Mouse (Mus musculus) NIH3T3 (cell line): ENCODE data around the gene Ncor2.
"Not testable (repeated sequence)": the region's sequence is repeated elsewhere in the genome, so short reads cannot be mapped to it uniquely, and the experiment has no call there.

Experiments used
- DNase-seq: peaks from one replicate; pipeline ENCODE4 v3.0.0-alpha.2; 2012; ENCODE audit warnings: low read depth

Gene Ncor2

DNA sequence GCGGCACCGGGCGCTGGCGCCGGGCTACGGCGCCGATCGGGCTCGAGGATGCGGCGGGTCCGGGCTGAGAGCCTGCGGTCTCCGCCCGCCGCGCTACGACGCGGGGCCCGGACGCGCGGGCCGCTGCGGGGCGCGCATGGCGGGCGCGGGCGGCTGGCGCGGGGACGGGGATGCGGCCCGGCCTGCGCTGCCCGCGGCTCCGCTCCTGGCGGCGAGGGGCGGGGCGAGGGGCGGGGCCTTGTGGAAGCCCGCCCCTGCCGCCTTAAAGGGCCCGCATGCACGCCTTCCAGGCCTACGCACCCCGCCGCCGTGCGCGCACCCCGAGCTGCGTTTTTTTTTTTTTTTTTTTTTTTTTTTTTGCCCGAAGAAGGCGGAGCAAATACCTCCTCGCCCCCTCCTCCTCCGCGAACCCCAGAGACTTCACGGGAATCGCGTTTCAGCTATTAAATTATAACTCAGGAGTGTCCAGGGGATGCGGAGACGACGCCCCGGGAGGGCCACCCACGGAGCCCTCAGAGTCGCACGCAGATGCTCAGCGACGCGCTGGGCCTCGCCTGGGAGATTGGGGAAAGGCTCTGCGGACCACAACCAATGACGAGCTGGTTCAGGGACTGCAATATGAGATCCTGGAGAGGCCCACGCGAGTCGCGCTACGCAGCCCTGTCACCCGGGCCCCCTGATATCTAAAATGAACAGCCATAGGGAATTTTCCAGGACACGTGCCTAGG lies at the start of gene Ncor2:
Gene Ncor2 (minus strand): TSS at position 213 of the 728 bp plus-strand sequence.
- DNase-seq = peak; percentile 92

DNA sequence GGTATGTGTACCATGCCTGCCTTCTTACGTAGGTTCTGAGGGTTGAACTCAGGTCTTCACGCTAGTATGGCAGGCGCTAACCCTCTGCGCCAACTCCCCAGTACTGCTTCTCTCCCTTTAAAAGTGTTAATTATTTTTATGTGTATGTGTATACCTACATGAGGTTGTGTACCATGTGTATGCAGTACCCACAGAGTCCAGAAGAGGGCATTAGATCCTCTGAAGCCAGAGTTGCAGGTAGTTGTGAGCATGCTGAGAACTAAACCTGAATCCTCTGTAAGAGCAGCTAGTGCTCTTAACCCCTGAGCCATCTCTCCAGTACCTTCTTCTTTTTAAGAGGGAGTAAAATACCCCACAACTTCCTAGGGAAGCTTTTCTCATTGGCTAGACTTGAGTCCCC lies 48.7 kb upstream of the Ncor2 start:
- DNase-seq = no peak

GRCm38 (mm10) chr5:125226229-125226634 lies 47.2 kb upstream of the Ncor2 start:
- DNase-seq = no peak

GRCm38 (mm10) chr5:125224925-125225324 lies 45.9 kb upstream of the Ncor2 start:
- DNase-seq = no peak

DNA sequence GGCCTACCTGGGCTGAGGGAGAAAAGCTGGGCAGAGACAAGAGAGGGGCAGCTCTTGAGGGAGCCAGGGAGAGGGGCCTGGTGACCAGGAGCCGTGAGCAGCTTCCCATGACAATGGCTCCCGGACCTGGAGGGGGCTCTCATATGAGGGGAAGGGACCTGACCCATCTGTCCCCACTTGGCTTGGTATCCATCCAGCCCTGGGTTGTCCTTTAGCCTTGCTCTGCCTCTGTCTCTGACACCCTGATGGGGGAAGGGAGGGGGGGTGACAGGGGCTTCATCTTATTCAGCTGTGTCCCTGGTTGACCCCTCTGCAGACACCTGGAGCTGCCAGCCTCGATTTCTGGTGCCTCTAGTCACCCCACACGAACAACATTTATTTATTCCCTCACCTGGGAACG lies 44.9 kb upstream of the Ncor2 start:
- DNase-seq = no peak

DNA sequence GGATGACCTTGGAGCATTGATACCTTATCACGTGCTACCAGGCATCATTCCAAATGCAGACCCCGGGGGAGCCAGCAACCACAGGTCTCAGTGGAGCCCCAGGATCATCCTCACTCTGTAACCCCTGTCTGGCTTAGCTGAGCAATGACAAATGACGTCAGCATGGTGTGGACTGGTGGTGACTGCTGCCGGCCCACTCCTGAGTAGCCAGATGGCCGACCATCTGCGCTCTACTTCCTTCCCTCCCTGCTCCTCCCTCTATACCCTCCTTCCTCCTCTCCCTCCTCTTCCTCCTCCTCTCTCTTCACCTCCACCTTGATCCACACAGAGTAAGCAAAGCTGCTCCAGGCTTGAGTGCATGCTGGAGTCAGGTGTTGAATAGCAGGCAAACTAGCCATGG lies 43.7 kb upstream of the Ncor2 start:
- no peak for DNase-seq

DNA sequence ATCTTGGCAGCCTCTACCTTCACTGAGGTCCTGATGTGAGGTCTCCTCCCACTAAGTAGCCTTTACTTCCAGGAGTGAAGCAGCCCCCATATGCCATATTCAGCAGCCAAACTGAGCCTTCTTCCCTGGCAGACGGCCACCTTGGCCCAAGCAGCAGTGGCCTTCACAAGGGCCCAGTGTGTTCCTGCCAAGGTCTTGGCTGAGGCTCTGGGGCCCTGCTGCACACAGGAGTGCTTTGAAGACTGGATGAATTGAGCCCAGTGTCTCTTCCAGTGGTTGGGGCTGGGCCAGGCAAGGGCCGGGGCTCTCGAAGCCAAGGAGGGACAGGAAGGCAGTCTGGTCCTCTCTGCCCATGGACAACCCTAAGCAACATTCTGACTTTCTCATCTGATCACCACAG lies 42.8 kb upstream of the Ncor2 start:
- DNase-seq = peak; percentile 38

DNA sequence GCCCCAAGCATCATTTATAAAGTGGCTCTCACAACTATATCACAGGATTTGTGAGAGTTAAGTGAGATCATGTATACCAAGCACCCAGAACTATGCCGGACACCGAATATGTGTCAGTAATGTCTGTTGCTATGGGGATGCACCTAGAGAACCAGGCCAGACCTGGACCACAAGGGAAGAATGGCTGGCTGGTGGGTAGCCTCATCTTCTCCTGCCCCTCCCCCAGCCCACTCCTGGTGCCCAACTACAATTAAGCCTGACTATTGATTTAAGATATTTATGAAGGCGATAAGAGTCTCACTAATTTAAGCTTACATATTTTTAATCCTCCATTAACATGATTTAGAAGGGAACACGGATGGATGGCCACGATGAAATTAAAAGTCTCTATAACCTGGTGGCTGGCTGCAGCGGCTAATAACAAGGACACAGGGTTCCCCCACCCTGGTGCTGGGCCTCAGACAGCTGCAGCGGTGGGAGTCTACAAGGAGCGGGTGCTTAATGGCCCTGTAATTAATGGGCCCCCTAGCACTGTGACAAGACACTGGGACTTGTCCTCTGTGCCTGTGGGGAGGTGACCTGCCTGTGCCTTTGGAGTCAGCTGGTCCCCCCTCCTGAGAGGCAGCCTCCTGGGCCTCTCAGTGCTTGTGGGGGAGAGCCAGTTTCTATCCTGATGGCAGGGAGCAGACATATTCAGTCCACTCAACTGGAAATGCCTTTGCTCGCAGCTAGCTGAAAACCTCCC lies 38.6 kb upstream of the Ncor2 start:
- DNase-seq = no peak

DNA sequence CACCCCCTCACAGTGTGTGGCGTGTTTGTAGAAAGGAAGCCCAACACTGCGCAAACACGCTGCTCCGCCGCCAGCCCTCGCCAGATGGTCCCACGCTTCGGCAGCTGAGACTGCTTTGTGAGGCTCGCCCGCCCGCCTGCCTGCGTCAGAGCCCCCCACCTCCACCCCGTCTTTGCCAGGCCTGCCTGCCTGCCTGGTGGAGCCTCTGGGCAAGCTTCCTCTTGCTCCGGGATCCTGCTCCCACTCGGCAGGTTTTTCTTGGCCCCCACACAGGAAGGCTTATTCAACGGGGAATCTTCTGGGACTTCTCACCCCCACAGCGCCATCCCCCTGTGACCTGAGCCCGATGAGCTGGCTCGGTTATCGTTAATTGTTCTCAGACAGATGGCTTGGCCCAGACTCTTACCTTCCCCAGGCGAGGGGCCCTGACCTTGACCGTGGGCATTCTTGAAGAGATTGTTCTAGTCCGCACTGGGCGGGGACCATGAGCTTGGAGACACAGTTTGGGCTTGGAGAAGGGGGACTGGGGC lies 37.0 kb upstream of the Ncor2 start:
- peak; percentile 46 for DNase-seq

DNA sequence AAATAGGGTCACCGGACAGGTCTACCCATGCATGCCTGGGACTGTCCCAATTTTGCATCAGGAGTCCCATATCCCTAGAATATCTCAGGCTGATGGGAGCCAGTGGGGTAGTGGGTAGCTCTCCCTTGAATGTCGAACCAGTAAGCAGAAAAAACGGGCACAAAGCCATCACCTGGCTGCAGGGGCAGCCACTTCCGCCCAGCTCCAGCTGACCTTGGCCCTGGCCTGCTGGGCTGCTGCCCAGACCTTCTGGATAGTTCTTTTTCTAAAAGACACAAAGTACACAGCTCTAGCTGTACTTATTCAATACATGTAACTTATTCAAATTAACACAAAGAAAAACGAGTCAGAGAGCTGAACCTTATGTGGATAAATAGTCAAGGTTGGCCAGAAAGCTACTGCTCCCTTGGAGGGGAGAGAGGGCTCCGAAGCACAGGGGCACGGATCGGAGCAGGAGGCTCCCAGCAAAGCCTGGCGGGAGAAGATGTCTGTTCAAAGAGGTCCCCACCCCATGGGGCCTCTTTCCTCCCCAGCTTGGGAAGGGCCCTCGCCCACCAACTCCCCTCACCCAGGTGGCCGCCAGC lies 36.4 kb upstream of the Ncor2 start:
- DNase-seq = peak; percentile 32

DNA sequence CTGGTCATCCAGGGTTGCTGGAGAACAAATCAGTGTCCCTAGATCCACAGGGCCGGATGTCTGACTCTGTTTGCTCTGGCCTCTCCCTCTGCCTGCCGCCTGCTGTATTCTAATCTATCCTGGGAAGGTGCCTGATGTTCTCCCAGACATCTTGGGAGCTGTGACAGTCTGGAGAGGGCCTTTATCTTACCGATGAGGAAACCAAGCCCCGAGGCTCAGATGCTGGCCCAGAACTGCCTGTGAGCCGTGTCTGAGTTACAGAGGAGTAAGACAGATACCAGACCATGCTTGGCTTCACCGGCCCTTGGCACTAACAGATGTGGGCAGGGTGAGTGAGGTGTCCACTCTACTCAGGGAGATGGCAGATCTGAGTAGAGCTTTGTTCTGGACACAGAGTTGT lies 35.0 kb upstream of the Ncor2 start:
- DNase-seq = no peak

DNA sequence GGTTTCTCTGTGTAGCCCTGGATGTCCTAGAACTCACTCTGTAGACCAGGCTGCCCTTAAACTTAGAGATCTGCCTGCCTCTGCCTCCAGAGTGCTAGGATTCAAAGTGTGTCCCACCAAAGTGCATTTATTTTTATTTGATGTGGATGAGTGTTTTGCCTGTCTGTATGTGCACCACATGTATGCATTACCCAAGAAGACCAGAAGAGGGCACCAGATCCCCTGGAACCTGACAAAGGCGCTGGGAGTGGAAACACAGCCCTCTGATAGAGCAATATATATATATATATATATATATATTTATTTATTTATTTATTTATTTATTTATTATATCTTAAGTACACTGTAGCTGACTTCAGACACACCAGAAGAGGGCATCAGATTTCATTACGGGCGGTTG lies 25.9 kb upstream of the Ncor2 start:
- DNase-seq = peak; percentile 45

GRCm38 (mm10) chr5:125204199-125204815 lies 25.3 kb upstream of the Ncor2 start:
- no peak for DNase-seq

- DNase-seq = no peak
These were observed 24.7 kb upstream of the Ncor2 start for GRCm38 (mm10) chr5:125203759-125204158.

- DNase-seq = no peak
These were observed 24.1 kb upstream of the Ncor2 start for GRCm38 (mm10) chr5:125203099-125203498.

GRCm38 (mm10) chr5:125202100-125202499 lies 23.1 kb upstream of the Ncor2 start:
- no peak for DNase-seq

DNA sequence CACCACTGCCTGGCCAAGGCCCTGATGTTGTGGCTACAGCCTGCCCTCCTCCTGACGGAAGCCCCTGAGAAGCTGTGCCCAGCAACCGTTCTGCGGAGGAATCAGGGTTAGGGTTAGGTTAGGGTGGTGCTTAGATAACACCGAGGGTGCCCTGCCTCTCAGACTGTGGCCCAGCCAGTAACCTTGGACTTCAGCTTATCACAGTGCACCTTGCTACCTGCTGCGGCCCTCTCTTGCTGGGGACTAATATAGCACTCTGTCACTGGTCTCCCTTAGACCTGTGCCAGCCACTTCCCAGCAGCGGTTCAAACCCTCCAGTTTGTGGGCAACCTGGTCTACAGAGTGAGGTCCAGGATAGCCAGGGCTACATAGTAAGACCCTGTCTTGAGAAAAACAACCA lies 20.1 kb upstream of the Ncor2 start:
- no peak for DNase-seq

GRCm38 (mm10) chr5:125197325-125197724 lies 18.3 kb upstream of the Ncor2 start:
- not testable (repeated sequence) for DNase-seq

DNA sequence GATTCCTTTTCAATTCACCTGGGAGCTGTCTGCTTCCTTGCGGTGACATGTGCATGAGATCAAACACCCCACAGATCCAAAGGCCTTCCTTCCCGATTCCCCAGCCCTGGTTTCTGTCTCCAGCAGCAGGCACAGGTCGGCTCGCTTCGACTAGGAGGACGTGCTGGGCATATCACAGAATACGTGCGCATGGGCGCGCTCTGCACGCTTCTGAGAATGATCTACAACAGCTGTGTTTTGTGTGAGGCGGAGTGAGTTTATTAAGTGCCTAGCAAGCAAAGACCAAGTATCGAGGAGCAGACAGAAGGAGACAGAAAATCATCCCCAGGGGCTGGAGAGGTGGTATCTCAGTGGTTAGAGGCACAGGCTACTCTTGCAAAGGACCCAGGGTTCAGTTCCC lies 17.0 kb upstream of the Ncor2 start:
- no peak for DNase-seq

GRCm38 (mm10) chr5:125195142-125195541 lies 16.1 kb upstream of the Ncor2 start:
- no peak for DNase-seq

DNA sequence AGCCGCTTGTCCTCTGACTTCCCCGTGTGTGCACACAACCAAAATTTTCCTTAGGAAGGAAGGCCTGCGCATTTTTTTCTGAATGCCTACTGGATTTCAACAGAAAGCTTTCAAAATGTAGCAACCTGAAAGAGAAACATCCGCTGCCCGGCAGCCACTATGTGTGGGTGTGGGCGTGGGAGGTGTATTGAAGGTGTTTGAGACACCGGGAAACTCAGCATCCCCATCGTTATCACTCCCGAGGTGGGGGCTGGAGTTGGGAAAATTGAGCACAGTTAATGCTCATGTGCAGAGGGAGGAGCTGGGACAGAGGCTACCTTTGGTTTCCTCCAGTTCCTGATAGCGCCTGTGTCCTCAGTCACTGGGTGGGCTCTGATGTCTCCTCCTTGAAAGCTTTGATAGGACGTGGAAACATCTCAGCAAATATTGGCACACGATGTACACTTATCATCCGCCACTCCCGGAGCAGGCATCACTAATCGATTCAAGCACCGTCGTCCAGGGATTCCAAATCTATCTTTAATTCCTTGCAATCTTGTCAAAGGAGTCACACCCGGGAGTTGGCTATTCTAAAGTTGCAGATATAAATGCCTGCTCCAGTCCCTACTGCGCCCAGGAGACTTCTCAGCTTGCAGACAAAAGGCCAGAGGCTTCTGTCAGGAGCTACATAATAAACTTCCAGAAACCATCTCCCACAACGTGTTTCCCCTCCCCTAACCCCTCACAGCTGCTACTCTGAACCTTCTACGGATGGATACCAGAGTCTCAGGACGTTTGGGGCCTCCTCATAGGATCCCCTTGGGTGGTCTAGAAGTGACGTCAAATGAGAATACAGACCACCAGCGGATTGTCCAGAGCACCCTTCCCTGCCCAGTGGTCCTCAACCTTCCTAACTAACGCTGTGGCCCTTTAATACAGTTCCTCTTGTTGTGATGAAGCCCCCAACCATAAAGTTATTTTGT lies 14.7 kb upstream of the Ncor2 start:
- DNase-seq = no peak
